Mouse (Mus musculus): ENCODE results near the gene Exoc7. TPM values are rescaled to one million over a fixed set of nuclear protein-coding genes. Genes with fewer than 3 reads are reported as not detected.

The Exoc7 gene
- total and polyA plus RNA-seq, 2 experiments from 2014 or later: 95.3 to 128 TPM

DNA sequence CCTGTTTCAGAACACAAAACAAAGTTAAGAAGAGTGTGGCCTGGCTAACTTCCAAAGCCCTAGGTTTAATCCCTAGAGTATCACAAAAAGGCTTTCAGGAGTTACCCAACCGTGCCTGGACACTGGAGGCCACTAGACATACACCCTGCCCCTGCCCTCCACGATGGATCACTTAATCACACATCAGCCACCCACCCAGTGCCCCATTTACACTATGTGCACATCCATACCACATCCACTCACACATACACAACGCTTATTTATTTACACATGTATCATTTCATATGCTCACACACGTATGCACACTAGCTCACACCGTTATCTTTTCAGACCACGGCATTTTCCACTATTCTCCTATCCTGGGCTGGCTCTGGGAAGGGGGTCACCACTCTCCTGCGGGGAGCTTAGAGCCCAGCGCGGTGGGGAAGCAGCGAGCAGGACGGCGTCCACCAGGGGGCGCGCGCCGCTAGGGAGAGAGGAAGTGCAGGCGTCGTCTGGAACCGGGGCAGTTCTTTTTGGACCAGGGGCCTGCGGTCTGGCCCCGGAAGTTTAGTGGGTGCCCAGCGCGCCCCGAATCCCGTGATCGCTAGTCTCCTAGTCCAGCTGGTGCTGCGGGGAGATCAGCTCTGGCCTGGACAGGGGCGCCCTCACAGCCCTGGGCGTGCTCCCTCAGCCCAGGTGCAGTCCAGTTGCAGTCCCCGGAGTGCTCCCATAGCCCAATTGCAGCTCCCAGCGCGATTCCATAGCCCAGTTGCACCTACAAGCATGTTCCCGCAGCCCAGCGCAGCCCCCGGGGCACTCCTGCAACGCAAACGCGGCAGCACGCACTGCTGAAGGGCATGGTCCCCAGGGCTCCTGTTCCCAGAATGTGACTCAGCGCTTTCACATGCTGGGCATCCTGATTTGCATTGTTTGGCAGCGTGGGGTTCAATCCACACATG, 12.0 kb upstream of the Exoc7 start:
- H3K4me2 ChIP-seq (ENCODE audit: low read depth, low read length): peak overlapping the region; percentile 76
- no peaks in the 10 kb centered on the region for H3K9me3 ChIP-seq (ENCODE audit: low read length)
- no peaks in the 10 kb centered on the region for H3K36me3 ChIP-seq (ENCODE audit: insufficient read depth, low read length)
- no peak overlapping the region for H3K27ac ChIP-seq
- H3K27me3 ChIP-seq (ENCODE audit: insufficient read depth, low read length): no peaks in the 10 kb centered on the region
- TF ChIP-seq CTCF (IDR thresholded peaks at IDR 0.05; ENCODE audit: low read depth): peak; percentile 98
- H3K4me3 ChIP-seq (ENCODE audit: low read length): peak overlapping the region; percentile 32
- 2% methylated on average over 40 of the region's 41 CpGs for WGBS
- H3K9ac ChIP-seq (replicated peaks; ENCODE audit: low read length): peak overlapping the region; percentile 33
- DNase-seq (ENCODE audit: low spot score) (peak; percentile 84), ATAC-seq (peak; percentile 86; the same call in 1 of the 2 replicates)
- H3K4me1 ChIP-seq (ENCODE audit: insufficient read depth, low read length): peaks cover 6% of the 10 kb centered on the region; the same call in 1 of the 2 replicates

- Histone ChIP-seq H3K4me2 (ENCODE audit: low read depth, low read length) (no peak overlapping the region), H3K27ac (no peak overlapping the region), H3K4me3 (ENCODE audit: low read length) (no peak overlapping the region), H3K4me1 (ENCODE audit: insufficient read depth, low read length) (no peaks in the 10 kb centered on the region), H3K36me3 (ENCODE audit: insufficient read depth, low read length) (no peaks in the 10 kb centered on the region), H3K27me3 (ENCODE audit: insufficient read depth, low read length) (no peaks in the 10 kb centered on the region), H3K9ac (replicated peaks; ENCODE audit: low read length) (no peak overlapping the region), H3K9me3 (ENCODE audit: low read length) (no peaks in the 10 kb centered on the region)
- DNase-seq (ENCODE audit: low spot score): no peak
- ATAC-seq: no peak
- 58% methylated on average over 8 of the region's 8 CpGs for WGBS
- TF ChIP-seq CTCF (IDR thresholded peaks at IDR 0.05; ENCODE audit: low read depth): no peak
Measured at GRCm38 (mm10) chr11:116312359-116312758, 5.3 kb upstream of the Exoc7 start.

DNA sequence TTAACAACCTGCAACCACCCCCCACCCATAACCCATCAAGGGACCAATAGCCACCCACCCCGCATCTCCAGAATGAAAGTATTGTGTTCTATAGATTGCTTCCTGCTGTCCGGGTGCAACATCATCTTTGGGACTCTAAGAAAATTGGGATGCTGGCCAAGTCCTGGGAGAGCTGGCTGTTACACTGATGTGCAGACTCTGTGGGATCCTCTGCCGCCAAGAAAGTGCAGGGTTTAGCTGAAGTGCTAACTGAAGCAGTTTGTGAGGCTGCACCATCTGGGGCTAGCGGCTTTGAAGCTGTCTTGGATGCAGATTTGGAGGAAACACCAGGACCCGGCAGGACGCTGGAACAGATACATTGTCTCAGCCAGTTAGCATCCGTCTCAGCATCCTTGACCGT, 4.1 kb upstream of the Exoc7 start:
- H3K4me3 ChIP-seq (ENCODE audit: low read length): no peak overlapping the region
- no peaks in the 10 kb centered on the region for H3K27me3 ChIP-seq (ENCODE audit: insufficient read depth, low read length)
- H3K4me2 ChIP-seq (ENCODE audit: low read depth, low read length): no peak overlapping the region
- H3K9ac ChIP-seq (replicated peaks; ENCODE audit: low read length): no peak overlapping the region
- H3K27ac ChIP-seq: no peak overlapping the region
- 22% methylated on average over 8 of the region's 8 CpGs for WGBS
- ATAC-seq (no peak), DNase-seq (ENCODE audit: low spot score) (peak; percentile 70)
- no peak for TF ChIP-seq CTCF (IDR thresholded peaks at IDR 0.05; ENCODE audit: low read depth)
- H3K36me3 ChIP-seq (ENCODE audit: insufficient read depth, low read length): no peaks in the 10 kb centered on the region
- H3K4me1 ChIP-seq (ENCODE audit: insufficient read depth, low read length): peaks cover 4% of the 10 kb centered on the region; the same call in 1 of the 2 replicates
- H3K9me3 ChIP-seq (ENCODE audit: low read length): no peaks in the 10 kb centered on the region

DNA sequence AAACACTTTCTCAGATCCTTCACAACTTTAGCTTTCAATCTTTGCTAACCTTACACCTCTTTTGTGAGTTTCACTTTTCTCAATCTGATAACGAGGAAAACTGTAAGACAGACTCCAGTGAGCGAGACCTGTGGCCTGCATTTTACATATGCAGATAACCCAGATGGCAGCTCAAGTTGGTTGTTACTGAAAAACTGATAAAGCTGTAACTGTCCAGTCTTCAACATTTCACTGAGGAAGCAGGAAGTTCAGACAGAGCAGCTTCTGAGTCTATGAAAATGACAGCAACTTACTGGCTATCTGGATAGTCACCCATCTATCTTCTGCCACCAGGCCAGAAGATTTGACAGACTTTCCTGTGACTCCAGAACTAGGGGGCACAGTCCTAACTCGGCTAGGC, 2.6 kb upstream of the Exoc7 start:
- no peak for TF ChIP-seq CTCF (IDR thresholded peaks at IDR 0.05; ENCODE audit: low read depth)
- no peaks in the 10 kb centered on the region for H3K27me3 ChIP-seq (ENCODE audit: insufficient read depth, low read length)
- WGBS: 78% methylated on average over 3 of the region's 3 CpGs
- H3K4me3 ChIP-seq (ENCODE audit: low read length): no peak overlapping the region
- H3K9me3 ChIP-seq (ENCODE audit: low read length): no peaks in the 10 kb centered on the region
- peaks cover 3% of the 10 kb centered on the region; the same call in 1 of the 2 replicates for H3K36me3 ChIP-seq (ENCODE audit: insufficient read depth, low read length)
- H3K27ac ChIP-seq: no peak overlapping the region
- H3K9ac ChIP-seq (replicated peaks; ENCODE audit: low read length): no peak overlapping the region
- DNase-seq (ENCODE audit: low spot score) (no peak), ATAC-seq (no peak)
- H3K4me2 ChIP-seq (ENCODE audit: low read depth, low read length): no peak overlapping the region
- H3K4me1 ChIP-seq (ENCODE audit: insufficient read depth, low read length): peaks cover 4% of the 10 kb centered on the region; the same call in 1 of the 2 replicates

GRCm38 (mm10) chr11:116307762-116308531, 914 bp upstream of the Exoc7 start:
- no peak overlapping the region for H3K27ac ChIP-seq
- H3K9ac ChIP-seq (replicated peaks; ENCODE audit: low read length): no peak overlapping the region
- DNase-seq (ENCODE audit: low spot score) (no peak), ATAC-seq (no peak)
- H3K9me3 ChIP-seq (ENCODE audit: low read length): no peaks in the 10 kb centered on the region
- no peaks in the 10 kb centered on the region for H3K27me3 ChIP-seq (ENCODE audit: insufficient read depth, low read length)
- peaks cover 15% of the 10 kb centered on the region; the same call in 1 of the 2 replicates for H3K36me3 ChIP-seq (ENCODE audit: insufficient read depth, low read length)
- no peak overlapping the region for H3K4me2 ChIP-seq (ENCODE audit: low read depth, low read length)
- TF ChIP-seq CTCF (IDR thresholded peaks at IDR 0.05; ENCODE audit: low read depth): 0 out of 2 replicates have a peak, but pooled peaks have one; percentile 2
- H3K4me1 ChIP-seq (ENCODE audit: insufficient read depth, low read length): peaks cover 4% of the 10 kb centered on the region; the same call in 1 of the 2 replicates
- WGBS: 96% methylated on average over 12 of the region's 12 CpGs
- H3K4me3 ChIP-seq (ENCODE audit: low read length): no peak overlapping the region

GRCm38 (mm10) chr11:116306126-116306982, 679 bp downstream of the Exoc7 start:
- no peaks in the 10 kb centered on the region for H3K9me3 ChIP-seq (ENCODE audit: low read length)
- DNase-seq (ENCODE audit: low spot score): peak; percentile 98
- H3K4me1 ChIP-seq (ENCODE audit: insufficient read depth, low read length): peaks cover 4% of the 10 kb centered on the region; the same call in 1 of the 2 replicates
- no peaks in the 10 kb centered on the region for H3K27me3 ChIP-seq (ENCODE audit: insufficient read depth, low read length)
- WGBS: 2% methylated on average over 52 of the region's 53 CpGs
- H3K4me3 ChIP-seq (ENCODE audit: low read length): peak overlapping the region; percentile 69
- ATAC-seq: peak; percentile 94
- H3K4me2 ChIP-seq (ENCODE audit: low read depth, low read length): peak overlapping the region; percentile 61
- peaks cover 22% of the 10 kb centered on the region for H3K36me3 ChIP-seq (ENCODE audit: insufficient read depth, low read length)
- TF ChIP-seq CTCF (IDR thresholded peaks at IDR 0.05; ENCODE audit: low read depth): no peak
- peak overlapping the region; percentile 60; the same call in 1 of the 2 replicates for H3K27ac ChIP-seq
- H3K9ac ChIP-seq (replicated peaks; ENCODE audit: low read length): peak overlapping the region; percentile 80

Data from hindbrain, postnatal 0 days (tissue).